Mouse (Mus musculus): Measurements from ENCODE around the gene Ppp1r16b. TPM values are rescaled to one million over a fixed set of nuclear protein-coding genes. Genes with fewer than 3 reads are reported as not detected.
A peak's percentile ranks its signal among the peaks of the same experiment; 100 is the strongest.

Gene Ppp1r16b
- total and polyA plus RNA-seq, 3 experiments: under 0.01 to 0.67 TPM; not detected in 1

DNA sequence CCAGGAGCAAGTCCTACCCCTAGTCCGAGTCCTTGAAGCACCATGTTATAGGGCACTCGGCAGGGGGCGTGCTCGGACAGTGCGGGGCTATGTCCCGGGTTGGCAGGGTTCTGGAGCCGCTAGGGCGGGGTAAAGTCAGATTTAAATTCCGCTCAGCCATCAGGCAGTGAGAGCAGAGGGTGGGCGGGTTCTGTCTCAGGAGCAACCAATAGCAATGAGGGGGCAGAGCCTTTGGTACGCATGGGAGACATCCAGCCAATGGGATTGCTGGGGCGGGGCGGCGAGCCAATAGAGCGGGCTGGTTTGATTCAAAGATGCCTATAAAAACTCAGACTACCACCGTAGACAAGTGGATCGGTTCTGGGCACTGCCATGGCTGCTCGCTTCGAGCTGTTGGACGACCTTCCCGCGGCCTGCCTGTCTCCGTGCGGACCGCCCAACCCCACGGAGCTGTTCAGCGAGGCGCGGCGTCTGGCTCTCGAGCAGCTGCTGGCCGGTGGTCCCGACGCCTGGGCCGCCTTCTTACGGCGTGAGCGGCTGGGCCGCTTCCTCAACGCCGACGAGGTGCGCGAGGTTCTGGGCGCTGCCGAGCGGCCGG lies 102.6 kb downstream of the Ppp1r16b start, which contains the start of gene Fam83d:
TSS of gene Fam83d (plus strand) at position 352 of the 598 bp plus-strand sequence.
- H3K36me3 ChIP-seq (ENCODE audit: control insufficient read depth in 1 of 2, insufficient read depth in 2 of 2, low read length in 2 of 2): peaks cover 0 to 5% of the 10 kb centered on the region in 2 experiments; a peak in 1 of 4 replicates
- H3K4me1 ChIP-seq (ENCODE audit: control insufficient read depth in 1 of 2, insufficient read depth in 2 of 2, low read length in 2 of 2): peaks cover 0 to 13% of the 10 kb centered on the region in 2 experiments; a peak in 2 of 4 replicates
- peak within 1 kb of the TSS; percentile 67 to 84 for H3K4me3 ChIP-seq (ENCODE audit: control insufficient read depth in 1 of 2, insufficient read depth in 1 of 2, low read depth in 2 of 2, low read length in 2 of 2)
- H3K79me2 ChIP-seq (ENCODE audit: control insufficient read depth, insufficient read depth, low read length, poor library complexity): peaks cover 2% of the 10 kb centered on the region; the same call in 1 of the 2 replicates
- peaks cover 0 to 2% of the 10 kb centered on the region in 2 experiments; a peak in 3 of 4 replicates for H3K27me3 ChIP-seq (ENCODE audit: control insufficient read depth in 1 of 2, insufficient read depth in 2 of 2, low read length in 2 of 2)
- peak; percentile 97 for DNase-seq (ENCODE audit: low read depth, low spot score)
- H3K27ac ChIP-seq (ENCODE audit: control insufficient read depth, low read depth, low read length): peak within 1 kb of the TSS; percentile 32
- peak within 1 kb of the TSS; percentile 49 for H3K9ac ChIP-seq (ENCODE audit: control insufficient read depth, low read depth, low read length, poor library complexity, severe bottlenecking)
- no peaks in the 10 kb centered on the region for H3K9me3 ChIP-seq (replicated peaks; ENCODE audit: insufficient read depth, low read length)
- TF ChIP-seq CHD1 (IDR thresholded peaks at IDR 0.05; ENCODE audit: low read depth, low read length): no peak
- TF ChIP-seq POLR2A (IDR thresholded peaks at IDR 0.05; ENCODE audit: control insufficient read depth in 1 of 2, insufficient read depth in 1 of 2, low read depth in 1 of 2, low read length in 2 of 2, poor library complexity in 1 of 2): peak; percentile 44 to 85; a peak in 2 of 4 replicates
- TF ChIP-seq HCFC1 (IDR thresholded peaks at IDR 0.05; ENCODE audit: low read depth, low read length): peak; percentile 20; the same call in 1 of the 2 replicates
- peak; percentile 52; the same call in 1 of the 2 replicates for TF ChIP-seq MAX (IDR thresholded peaks at IDR 0.05; ENCODE audit: low read length)
- 0 out of 2 replicates have a peak, but pooled peaks have one; percentile 18 for TF ChIP-seq NRF1 (IDR thresholded peaks at IDR 0.05; ENCODE audit: insufficient read depth, low read depth, low read length, poor library complexity, severe bottlenecking)
- TF ChIP-seq TBP (IDR thresholded peaks at IDR 0.05; ENCODE audit: low read depth, low read length): peak; percentile 89
- peak; percentile 46 for TF ChIP-seq RAD21 (IDR thresholded peaks at IDR 0.05; ENCODE audit: low read depth, low read length)
- TF ChIP-seq SIN3A (IDR thresholded peaks at IDR 0.05; ENCODE audit: low read length): peak; percentile 69; the same call in 1 of the 2 replicates
- TF ChIP-seq MAFK (IDR thresholded peaks at IDR 0.05; ENCODE audit: borderline replicate concordance, low read depth, low read length): no peak
- peak; percentile 56 for TF ChIP-seq NELFE (IDR thresholded peaks at IDR 0.05; ENCODE audit: low read depth, low read length)
- TF ChIP-seq E2F4 (IDR thresholded peaks at IDR 0.05; ENCODE audit: borderline replicate concordance, low read depth, low read length): no peak
- TF ChIP-seq POLR2AphosphoS2 (IDR thresholded peaks at IDR 0.05; ENCODE audit: low read length): no peak
- peak; percentile 63 for TF ChIP-seq SMC3 (IDR thresholded peaks at IDR 0.05; ENCODE audit: low read depth, low read length)
- peak; percentile 59 to 72 (median 67) for TF ChIP-seq CTCF (IDR thresholded peaks at IDR 0.05 in 2 of 3, conservative IDR thresholded peaks at IDR 0.05 in 1 of 3; ENCODE audit: control insufficient read depth in 1 of 3, insufficient read depth in 1 of 3, low read depth in 2 of 3, low read length in 3 of 3, poor library complexity in 1 of 3, severe bottlenecking in 1 of 3)
- peak; percentile 5; the same call in 1 of the 2 replicates for TF ChIP-seq MXI1 (IDR thresholded peaks at IDR 0.05; ENCODE audit: low read depth, low read length)
- TF ChIP-seq GABPA (IDR thresholded peaks at IDR 0.05; ENCODE audit: low read depth, low read length): no peak
- no peak for TF ChIP-seq RCOR1 (IDR thresholded peaks at IDR 0.05; ENCODE audit: low read depth, low read length)
- no peak for TF ChIP-seq ELF1 (IDR thresholded peaks at IDR 0.05; ENCODE audit: low read depth, low read length)
- no peak for TF ChIP-seq ZKSCAN1 (IDR thresholded peaks at IDR 0.05; ENCODE audit: low read depth, low read length)
- no peak for TF ChIP-seq MAZ (IDR thresholded peaks at IDR 0.05; ENCODE audit: low read depth, low read length)
- TF ChIP-seq USF1 (IDR thresholded peaks at IDR 0.05; ENCODE audit: low read depth, low read length): peak; percentile 16; the same call in 1 of the 2 replicates
- TF ChIP-seq TCF12 (IDR thresholded peaks at IDR 0.05; ENCODE audit: low read depth, low read length): no peak
- TF ChIP-seq ZMIZ1 (IDR thresholded peaks at IDR 0.05; ENCODE audit: low read depth, low read length): no peak
- no peak for TF ChIP-seq UBTF (IDR thresholded peaks at IDR 0.05; ENCODE audit: borderline replicate concordance, insufficient read depth, low read depth, low read length)
- TF ChIP-seq ZNF384 (IDR thresholded peaks at IDR 0.05; ENCODE audit: low read depth, low read length): no peak
- TF ChIP-seq POLR2AphosphoS5 (IDR thresholded peaks at IDR 0.05; ENCODE audit: borderline replicate concordance, low read depth, low read length): no peak
- no peak for TF ChIP-seq USF2 (IDR thresholded peaks at IDR 0.05; ENCODE audit: borderline replicate concordance in 1 of 2, insufficient read depth in 1 of 2, low read depth in 1 of 2, low read length in 2 of 2)
